Mouse (Mus musculus) layer of hippocampus, adult 6 months (tissue): ENCODE results near the gene BC035947. TPM values are rescaled to one million over a fixed set of nuclear protein-coding genes. Genes with fewer than 3 reads are reported as not detected.

ENCODE experiments used
- long read RNA-seq, 2 experiments: library from polyadenylated mRNA; unstranded; transcript quantifications; one replicate each; pipeline ENCODE4 v2.0.0; 2019 to 2020
- polyA plus RNA-seq: library from polyadenylated mRNA; unstranded; fragments of <200 nt; fragmentation: Nextera tagmentation; gene quantifications from 2 replicates; pipeline ENCODE4 v1.2.3, GENCODE M21; 2021

BC035947 gene
- 0.21 and 0.24 TPM in 2 replicates for polyA plus RNA-seq
- long read RNA-seq, experiment 1 = 0 reads
- long read RNA-seq, experiment 2, partial matches to known transcripts = 0 of 2 reads
- long read RNA-seq, experiment 2, other reads (novel, unspliced or antisense) = 0 of 2 reads

DNA sequence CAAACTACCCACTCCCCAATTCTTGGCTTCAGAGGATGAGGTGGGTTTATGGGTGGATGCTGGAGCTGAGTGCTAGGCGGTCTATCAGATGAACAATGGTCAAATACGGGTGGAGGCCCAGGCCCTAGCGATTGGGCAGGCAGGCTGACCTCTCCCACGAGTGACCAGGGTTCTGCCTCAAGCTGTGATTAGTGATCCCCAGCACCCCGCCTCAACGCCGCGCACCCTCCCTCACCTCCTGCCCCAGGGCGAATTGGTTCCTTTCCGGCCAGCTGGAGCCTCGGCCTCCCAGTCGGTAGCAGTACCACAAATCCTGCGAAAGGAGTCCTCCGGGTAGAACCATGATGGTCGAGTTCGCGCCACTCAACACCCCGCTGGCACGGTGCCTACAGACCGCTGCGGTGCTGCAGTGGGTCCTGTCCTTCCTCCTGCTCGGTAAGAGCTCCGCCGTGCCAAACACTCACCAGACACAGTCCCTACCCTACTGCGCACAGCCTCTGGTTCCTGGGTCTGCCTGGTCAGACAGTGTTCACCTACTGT, at the start of gene BC035947:
Gene BC035947 (minus strand): TSS at position 538 of the 540 bp plus-strand sequence.

DNA sequence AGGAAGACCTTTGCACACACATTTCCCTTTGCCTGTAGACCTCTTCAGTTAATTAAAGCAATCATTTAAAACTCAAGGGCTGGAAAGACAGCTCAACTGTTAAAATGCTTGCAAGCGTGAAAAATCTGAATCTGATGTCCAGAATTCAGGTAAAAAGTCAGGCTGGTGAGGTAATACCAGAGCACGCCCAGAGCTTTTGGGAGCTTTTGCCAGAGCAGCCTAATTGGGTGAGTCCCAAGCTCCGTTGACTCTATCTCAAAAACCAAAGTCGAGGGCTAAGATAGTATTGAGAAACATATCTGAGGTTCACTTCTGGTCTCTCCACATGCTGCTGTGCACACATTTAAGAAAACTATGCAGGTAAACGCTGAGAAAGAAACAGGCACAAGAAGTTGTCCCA, 1.1 kb downstream of the BC035947 start, which contains the start of gene Mogat1:
Gene Mogat1 (plus strand): TSS at position 130 of the 400 bp plus-strand sequence.

DNA sequence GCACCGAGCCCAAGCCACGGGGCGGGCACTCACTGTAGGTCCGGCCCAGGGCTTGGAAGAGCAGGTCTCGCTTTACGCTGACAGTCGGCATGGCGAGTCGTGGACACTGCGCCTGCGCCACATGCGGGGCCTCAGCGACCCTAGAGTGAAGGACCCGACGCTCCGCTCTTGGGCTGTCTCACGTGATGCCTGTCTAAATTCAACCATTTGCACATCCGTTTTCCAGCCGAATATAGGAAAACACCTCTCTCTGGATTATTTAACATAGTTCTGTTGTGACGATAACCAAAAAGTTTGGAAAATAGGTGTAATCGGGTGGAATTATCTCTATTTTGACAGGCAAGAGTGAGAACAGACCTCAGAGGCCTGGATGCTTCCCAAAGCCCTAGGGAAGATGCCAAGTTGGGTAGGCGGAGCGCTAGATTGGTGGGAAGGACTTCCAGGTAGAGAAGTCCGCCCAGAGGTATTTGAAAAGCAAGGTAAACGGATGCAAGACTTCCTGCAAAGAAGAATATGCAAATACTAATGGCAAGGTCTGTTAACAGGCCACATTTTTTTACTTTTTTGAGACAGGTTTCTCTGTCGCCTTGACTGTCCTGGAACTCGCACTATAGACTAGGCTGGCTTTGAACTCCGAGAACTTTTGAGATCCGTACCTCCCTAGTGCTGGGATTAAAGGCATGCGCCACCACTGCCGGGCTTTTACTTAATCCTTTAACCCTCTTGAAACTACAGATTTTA, 23.0 kb downstream of the BC035947 start, which contains the start of gene Farsb:
Gene Farsb (minus strand): TSS at position 146 of the 741 bp plus-strand sequence.

Other genes starting within 250 kb of the BC035947 start
- gene Sgpp2, start 201.8 kb downstream of the BC035947 start, polyA plus RNA-seq = 3.9 and 4.2 TPM in 2 replicates
- gene Farsb, start 23.3 kb downstream of the BC035947 start, polyA plus RNA-seq = 76.2 and 84.0 TPM in 2 replicates
- gene Mogat1, start 1.2 kb downstream of the BC035947 start, polyA plus RNA-seq = 2.0 and 2.7 TPM in 2 replicates
- 69.3 and 73.3 TPM in 2 replicates for gene Acsl3, start 145.7 kb upstream of the BC035947 start, polyA plus RNA-seq
- gene Utp14b, start 145.9 kb upstream of the BC035947 start, polyA plus RNA-seq = 1.9 and 2.0 TPM in 2 replicates